Mouse (Mus musculus) midbrain, embryonic 16.5 days (tissue): Measurements from ENCODE around the gene Asgr1. TPM values are rescaled to one million over a fixed set of nuclear protein-coding genes. Genes with fewer than 3 reads are reported as not detected.
A peak's percentile ranks its signal among the peaks of the same experiment; 100 is the strongest.
"Not testable (repeated sequence)": the region's sequence is repeated elsewhere in the genome, so short reads cannot be mapped to it uniquely, and the experiment has no call there.

ENCODE experiments used
- ATAC-seq: fragments of 200-750 bp; cut with Nextera tagmentation; 2 replicates; pipeline ENCODE4 v1.8.0; 2017; ENCODE audit warnings: moderate TSS enrichment
- H3K27ac ChIP-seq: fragments of 300-500 bp; sonication (generic); 2 replicates; pipeline ENCODE4 v1.5.1; 2014; ENCODE audit warnings: mild to moderate bottlenecking, low read length, mixed read lengths
- H3K27me3 ChIP-seq: fragments of 300-500 bp; sonication (generic); 2 replicates; pipeline ENCODE4 v1.6.1; 2014; ENCODE audit warnings: low read depth, low read length, mixed read lengths; ENCODE audit not compliant: control insufficient read depth, insufficient read depth
- H3K36me3 ChIP-seq: fragments of 300-500 bp; sonication (generic); 2 replicates; pipeline ENCODE4 v1.6.1; 2014; ENCODE audit warnings: mild to moderate bottlenecking, low read length, moderate library complexity, mixed read lengths; ENCODE audit not compliant: control insufficient read depth, insufficient read depth
- H3K4me1 ChIP-seq: fragments of 300-500 bp; sonication (generic); 2 replicates; pipeline ENCODE4 v1.6.1; 2014; ENCODE audit warnings: mild to moderate bottlenecking, low read length, mixed read lengths; ENCODE audit not compliant: control insufficient read depth, insufficient read depth
- H3K4me2 ChIP-seq: fragments of 300-500 bp; sonication (generic); 2 replicates; pipeline ENCODE4 v1.6.1; 2014; ENCODE audit warnings: mild to moderate bottlenecking, low read length, mixed read lengths
- H3K4me3 ChIP-seq: fragments of 300-500 bp; sonication (generic); 2 replicates; pipeline ENCODE4 v1.5.1; 2014; ENCODE audit warnings: low read depth, mild to moderate bottlenecking, low read length, moderate library complexity, mixed read lengths
- H3K9ac ChIP-seq: fragments of 300-500 bp; sonication (generic); 2 replicates; pipeline ENCODE4 v1.6.1; 2014; ENCODE audit warnings: low read depth, low read length, mixed read lengths
- H3K9me3 ChIP-seq: fragments of 300-500 bp; sonication (generic); replicated peaks from 2 replicates; pipeline ENCODE4 v1.6.1; 2014; ENCODE audit warnings: mild to moderate bottlenecking, low read length, mixed read lengths; ENCODE audit not compliant: control insufficient read depth, poor library complexity, severe bottlenecking
- WGBS: fragments of 180-500 bp; shearing (Covaris S2); extraction: QIAGEN DNeasy Blood & Tissue Kit; methylation state at CpG from one replicate; pipeline ENCODE4 v1.1.7; 2014; 5-methylcytosine and 5-hydroxymethylcytosine counted together
- polyA plus RNA-seq: library from polyadenylated mRNA; unstranded; fragments of >200 nt; fragmentation: Nextera tagmentation; extraction: Ambion mirVana; gene quantifications from 2 replicates; pipeline ENCODE4 v1.2.1, GENCODE M21; 2015

Gene Asgr1
- polyA plus RNA-seq, 1 experiment from 2014 or later, result 2.3 TPM

DNA sequence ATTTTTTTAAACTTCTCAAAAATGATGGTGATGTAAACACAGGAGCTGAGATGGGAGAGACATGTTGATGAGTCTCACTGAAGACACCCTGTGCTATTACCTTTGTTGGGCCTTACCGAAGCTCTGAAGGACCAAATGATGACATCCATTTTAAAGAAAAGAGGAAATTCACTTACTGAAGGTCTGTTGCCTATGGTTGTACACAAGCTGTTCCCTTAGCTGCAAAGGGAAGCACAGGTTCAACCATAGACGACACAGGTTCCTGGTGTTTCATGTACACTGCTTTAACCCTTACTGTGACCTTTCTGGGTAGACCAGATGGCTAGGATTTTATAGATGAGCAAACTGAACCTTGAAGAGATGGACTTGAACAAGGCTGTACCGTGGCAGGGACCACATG lies 16.7 kb downstream of the Asgr1 start:
- H3K27ac ChIP-seq, H3K4me2 ChIP-seq, H3K4me1 ChIP-seq, H3K4me3 ChIP-seq, H3K9me3 ChIP-seq, H3K9ac ChIP-seq, H3K36me3 ChIP-seq, H3K27me3 ChIP-seq, ATAC-seq: not testable (repeated sequence)
- WGBS, result 83% methylated on average over 3 of the region's 3 CpGs

DNA sequence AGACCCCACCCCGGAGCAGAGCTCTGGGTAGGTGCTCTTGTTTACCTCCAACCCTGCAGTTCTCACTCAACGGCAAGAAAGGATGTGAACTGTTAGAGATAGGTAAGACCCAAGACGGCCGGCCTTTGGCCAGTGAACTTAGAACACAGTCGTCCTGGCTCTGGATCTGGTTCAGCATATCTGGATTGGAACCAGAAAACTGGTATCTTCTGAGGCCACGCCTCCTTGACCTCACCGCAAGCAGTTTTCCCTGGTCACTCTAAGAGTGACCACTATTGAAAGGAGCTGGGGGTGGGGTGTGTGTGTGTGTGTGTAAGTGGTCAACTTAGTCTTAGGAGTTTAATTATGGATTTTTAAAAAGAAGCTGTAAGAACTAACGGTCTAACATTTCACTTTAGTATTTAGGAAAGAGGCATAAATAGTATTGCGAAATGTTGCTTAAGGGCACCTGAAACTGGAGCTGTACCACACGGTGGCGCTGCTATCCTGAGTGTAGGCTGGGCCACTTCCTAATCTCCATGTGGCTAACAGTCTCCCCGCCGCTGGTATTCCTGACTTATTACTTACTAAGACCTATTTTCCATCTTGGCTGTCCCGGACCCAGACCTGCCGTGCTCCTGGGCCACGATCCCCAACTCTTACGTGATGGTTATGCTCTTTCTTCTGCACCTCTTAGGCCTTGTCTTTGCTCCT lies 20.6 kb downstream of the Asgr1 start:
- Histone ChIP-seq H3K27ac (no peak overlapping the region), H3K9me3 (no peaks in the 10 kb centered on the region), H3K4me3 (no peak overlapping the region), H3K4me1 (no peaks in the 10 kb centered on the region), H3K4me2 (0 out of 2 replicates have a peak overlapping the region, but pooled peaks have one; percentile 15), H3K36me3 (no peaks in the 10 kb centered on the region), H3K27me3 (no peaks in the 10 kb centered on the region), H3K9ac (no peak overlapping the region)
- 38% methylated on average over 17 of the region's 17 CpGs for WGBS
- no peak for ATAC-seq

DNA sequence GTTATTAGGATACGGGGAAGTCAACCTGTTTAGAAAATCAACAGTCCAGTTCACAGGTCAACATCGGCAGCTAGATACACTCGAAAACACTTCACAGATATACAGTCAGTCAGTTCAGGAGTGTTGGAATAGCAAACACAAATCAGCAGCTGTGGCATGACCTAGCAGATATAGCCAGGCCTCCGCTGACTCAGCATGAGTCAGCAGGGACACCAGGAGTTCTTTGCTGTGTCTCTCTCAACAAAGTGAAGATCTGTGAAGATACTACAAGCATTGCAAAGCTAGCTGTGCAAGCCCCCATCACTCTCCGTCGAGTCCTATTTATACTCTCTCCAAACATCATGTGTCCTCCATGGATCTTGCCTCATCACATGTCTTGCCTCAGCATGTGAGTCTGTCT lies 21.7 kb downstream of the Asgr1 start:
- H3K4me2 ChIP-seq, result no peak overlapping the region
- H3K9ac ChIP-seq, result no peak overlapping the region
- 88% methylated on average over 6 of the region's 6 CpGs for WGBS
- H3K4me1 ChIP-seq, result no peaks in the 10 kb centered on the region
- no peaks in the 10 kb centered on the region for H3K9me3 ChIP-seq
- no peak overlapping the region for H3K4me3 ChIP-seq
- no peak for ATAC-seq
- H3K27me3 ChIP-seq, result no peaks in the 10 kb centered on the region
- no peaks in the 10 kb centered on the region for H3K36me3 ChIP-seq
- H3K27ac ChIP-seq, result no peak overlapping the region

DNA sequence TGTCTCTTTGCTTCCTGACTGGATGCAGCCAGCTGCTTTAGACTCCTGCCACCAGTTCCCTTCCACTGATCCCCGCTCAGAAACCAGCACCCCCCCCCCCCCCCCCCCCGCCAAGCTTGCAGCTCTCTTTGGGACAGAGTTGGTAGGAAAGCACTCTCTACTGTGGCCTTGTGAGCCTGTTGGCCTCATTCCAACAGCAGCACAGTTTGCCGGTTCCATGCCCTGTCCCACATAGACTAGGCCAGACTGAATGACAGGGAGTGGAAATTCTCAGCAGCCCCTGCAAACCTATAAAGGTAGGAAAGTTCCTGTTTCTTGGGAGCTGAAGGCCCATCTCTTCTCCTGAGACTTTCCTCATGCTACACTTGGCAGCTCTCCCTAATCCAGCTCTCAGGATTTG lies 23.6 kb downstream of the Asgr1 start:
- Histone ChIP-seq H3K9ac (no peak overlapping the region), H3K4me1 (no peaks in the 10 kb centered on the region), H3K9me3 (no peaks in the 10 kb centered on the region), H3K36me3 (no peaks in the 10 kb centered on the region), H3K4me2 (no peak overlapping the region), H3K27me3 (no peaks in the 10 kb centered on the region), H3K27ac (no peak overlapping the region), H3K4me3 (no peak overlapping the region)
- no peak for ATAC-seq
- WGBS, result 62% methylated on average over 2 of the region's 3 CpGs

DNA sequence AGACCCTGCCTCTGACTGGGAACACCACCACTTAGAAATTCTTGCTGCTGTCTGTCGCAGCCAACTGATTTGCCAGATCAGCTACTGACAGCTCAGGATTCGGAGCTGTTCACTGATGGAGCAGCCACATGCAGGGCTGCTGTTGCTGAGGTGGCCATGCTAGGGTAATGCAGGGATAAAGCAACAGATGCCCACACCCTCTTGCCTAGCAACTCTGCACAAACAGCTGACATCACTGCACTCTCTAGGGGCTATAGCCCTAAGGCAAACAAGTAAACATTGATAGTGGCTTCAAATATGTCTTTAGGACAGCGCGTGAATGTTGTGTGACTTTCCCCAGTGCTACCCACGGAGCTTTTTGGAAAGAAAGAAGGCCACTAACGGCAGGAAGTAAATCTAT lies 25.3 kb downstream of the Asgr1 start:
- Histone ChIP-seq H3K27me3 (no peaks in the 10 kb centered on the region), H3K9me3 (no peaks in the 10 kb centered on the region), H3K4me1 (no peaks in the 10 kb centered on the region), H3K36me3 (no peaks in the 10 kb centered on the region), H3K4me2 (no peak overlapping the region), H3K4me3 (no peak overlapping the region), H3K9ac (no peak overlapping the region), H3K27ac (no peak overlapping the region)
- WGBS, result 71% methylated on average over 6 of the region's 6 CpGs
- no peak for ATAC-seq

DNA sequence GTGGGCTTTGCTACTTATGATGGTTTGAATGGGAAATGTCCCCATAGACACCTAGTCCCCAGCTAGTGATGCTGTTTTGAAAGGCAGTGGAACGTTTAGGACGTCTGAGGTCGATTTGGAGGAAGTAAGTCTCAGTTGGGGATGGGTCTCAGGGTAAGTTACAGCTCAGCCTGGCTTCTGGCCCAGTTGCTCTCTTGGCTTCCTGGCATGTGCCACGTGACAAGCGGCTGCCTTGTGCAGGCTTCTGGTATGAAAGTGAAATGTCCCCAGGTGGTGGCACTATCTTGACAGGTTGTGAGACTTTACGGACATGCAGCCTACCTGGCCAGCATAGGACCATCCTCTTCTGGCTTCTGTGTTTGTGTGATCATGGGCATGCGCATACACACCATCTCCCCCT lies 26.0 kb downstream of the Asgr1 start:
- Histone ChIP-seq H3K9ac (no peak overlapping the region), H3K27me3 (no peaks in the 10 kb centered on the region), H3K9me3 (no peaks in the 10 kb centered on the region), H3K36me3 (no peaks in the 10 kb centered on the region), H3K4me1 (no peaks in the 10 kb centered on the region), H3K4me3 (no peak overlapping the region), H3K4me2 (no peak overlapping the region), H3K27ac (no peak overlapping the region)
- WGBS, result 80% methylated on average over 7 of the region's 7 CpGs
- ATAC-seq, result no peak

DNA sequence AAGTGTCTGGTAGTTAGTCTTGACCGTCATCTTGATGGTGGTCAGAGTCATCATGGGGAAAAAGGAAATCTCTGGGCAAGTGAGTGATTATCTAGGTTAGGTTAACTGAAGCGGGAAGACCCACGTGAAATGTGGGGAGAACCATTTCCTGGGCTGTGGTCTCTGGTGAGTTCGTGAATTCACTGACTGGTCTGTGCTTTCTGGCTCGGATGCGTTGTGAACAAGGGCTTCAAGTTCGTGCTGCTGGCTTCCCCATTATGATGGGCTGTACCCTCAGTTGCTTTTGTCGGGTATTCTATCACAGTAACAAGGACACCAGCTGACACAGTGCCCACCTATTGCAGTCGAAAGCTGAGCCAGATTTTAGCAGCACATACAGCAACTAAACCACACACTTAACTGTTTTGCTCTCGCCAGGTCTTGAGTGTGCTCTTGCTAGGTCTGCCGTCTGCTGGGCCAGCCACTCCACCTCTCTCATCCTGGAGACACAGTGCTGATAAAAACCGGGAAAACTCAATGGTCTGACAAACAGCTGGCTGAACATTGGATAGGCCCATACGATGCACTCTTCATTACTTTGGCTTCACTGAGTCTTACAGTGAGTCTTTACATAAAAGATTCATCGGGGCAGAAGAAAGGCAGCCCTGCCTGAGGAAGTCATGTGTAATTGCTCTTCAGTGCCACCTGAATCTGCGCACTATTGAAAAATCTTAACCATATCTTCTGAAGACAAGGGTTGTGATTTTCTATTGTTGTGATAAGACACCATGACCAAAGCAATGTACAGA lies 27.1 kb downstream of the Asgr1 start:
- ATAC-seq, result no peak
- H3K4me2 ChIP-seq, result no peak overlapping the region
- H3K27me3 ChIP-seq, result no peaks in the 10 kb centered on the region
- WGBS, result 85% methylated on average over 15 of the region's 15 CpGs
- no peak overlapping the region for H3K9ac ChIP-seq
- H3K4me1 ChIP-seq, result no peaks in the 10 kb centered on the region
- no peaks in the 10 kb centered on the region for H3K36me3 ChIP-seq
- H3K9me3 ChIP-seq, result no peaks in the 10 kb centered on the region
- H3K27ac ChIP-seq, result no peak overlapping the region
- H3K4me3 ChIP-seq, result no peak overlapping the region

DNA sequence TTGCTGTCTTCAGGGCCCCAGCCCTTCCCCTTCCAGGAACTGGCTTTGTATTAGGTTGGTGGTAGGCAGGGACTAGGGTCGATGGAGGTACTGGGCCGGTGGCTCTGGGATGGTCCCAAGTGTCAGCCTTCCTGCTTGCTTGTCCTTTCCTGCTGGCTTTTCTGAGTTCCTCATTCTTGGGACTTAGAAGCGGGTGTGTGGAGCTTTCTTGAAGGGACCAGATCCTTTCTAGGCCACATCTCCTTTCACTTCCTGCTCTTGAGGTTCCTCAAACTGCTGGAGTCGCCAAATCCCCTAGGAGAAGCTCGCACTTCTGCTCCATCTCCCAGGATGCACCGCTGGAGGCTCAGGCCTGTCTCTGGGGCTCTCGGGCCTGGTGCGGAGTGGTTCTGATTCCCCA lies 30.7 kb downstream of the Asgr1 start:
- no peaks in the 10 kb centered on the region for H3K4me1 ChIP-seq
- H3K27ac ChIP-seq, result no peak overlapping the region
- no peaks in the 10 kb centered on the region for H3K9me3 ChIP-seq
- H3K36me3 ChIP-seq, result no peaks in the 10 kb centered on the region
- no peak for ATAC-seq
- WGBS, result 91% methylated on average over 8 of the region's 8 CpGs
- H3K4me3 ChIP-seq, result no peak overlapping the region
- H3K27me3 ChIP-seq, result no peaks in the 10 kb centered on the region
- H3K9ac ChIP-seq, result no peak overlapping the region
- H3K4me2 ChIP-seq, result no peak overlapping the region

DNA sequence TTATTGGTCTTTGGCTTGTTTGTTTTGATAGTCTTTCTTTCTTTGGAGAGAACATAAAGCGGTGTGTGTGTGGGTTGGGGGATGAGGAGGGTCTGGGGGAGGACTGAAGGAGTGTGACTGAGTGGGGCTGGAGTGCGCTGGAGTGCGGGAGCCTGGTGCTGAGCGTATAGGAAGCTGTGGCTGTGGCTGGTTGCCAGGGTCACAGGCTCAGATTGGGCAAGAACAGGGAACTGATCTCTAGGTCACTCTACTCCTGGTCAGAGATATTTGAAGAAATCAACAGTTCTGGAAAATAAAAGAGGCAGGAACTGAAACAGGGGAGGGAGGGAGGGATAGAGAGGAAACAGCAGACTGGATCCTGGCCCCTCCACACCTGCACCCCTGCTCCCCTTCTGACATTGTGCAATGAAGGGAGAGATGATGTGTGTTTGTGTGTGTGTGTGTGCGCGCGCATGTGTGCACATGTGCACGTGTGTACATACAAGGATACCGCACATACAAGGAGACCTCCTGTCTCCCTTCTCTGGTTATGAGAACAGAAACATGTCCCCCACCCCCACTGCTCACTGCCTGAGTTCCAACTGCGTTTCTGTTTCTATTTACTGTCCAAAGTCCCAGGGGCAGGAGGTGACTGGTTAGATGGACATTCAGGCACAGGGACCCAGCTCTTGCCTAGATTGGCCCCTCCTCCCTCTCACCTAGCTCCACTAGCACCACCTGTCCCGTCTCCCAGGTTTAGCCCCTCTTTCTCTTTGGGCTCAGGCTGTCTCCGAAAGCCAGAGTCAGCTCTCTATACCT lies 38.3 kb downstream of the Asgr1 start, which contains the start of gene Asgr2:
Gene Asgr2 (plus strand): TSS at position 659 of the 798 bp plus-strand sequence.
- WGBS, result 84% methylated on average over 12 of the region's 12 CpGs

More for the DNA sequence above, 38.3 kb downstream of the Asgr1 start, which contains the start of gene Asgr2:
- Histone ChIP-seq H3K27me3 (no peaks in the 10 kb centered on the region), H3K27ac (no peak within 1 kb of the TSS), H3K9ac (no peak within 1 kb of the TSS), H3K9me3 (no peaks in the 10 kb centered on the region), H3K4me3 (no peak within 1 kb of the TSS), H3K36me3 (no peaks in the 10 kb centered on the region), H3K4me2 (no peak within 1 kb of the TSS), H3K4me1 (no peaks in the 10 kb centered on the region)
- ATAC-seq, result no peak
